Mouse (Mus musculus) ovary, adult 2 months (tissue): ENCODE data around the gene Mesp2. TPM values are rescaled to one million over a fixed set of nuclear protein-coding genes. Genes with fewer than 3 reads are reported as not detected.

ENCODE experiments used
- polyA plus RNA-seq: library from polyadenylated mRNA; depleted of rRNA; stranded (reverse); fragments of >200 nt; gene quantifications from 2 replicates; pipeline ENCODE4 v1.2.3, GENCODE M21; 2012; rRNA removed

Gene Mesp2
- polyA plus RNA-seq, result 5.6 and 7.9 TPM in 2 replicates

GRCm38 (mm10) chr7:79810611-79811506, at the start of gene Mesp2:
Gene Mesp2 (plus strand): TSS chr7:79810727.

GRCm38 (mm10) chr7:79793688-79794087, 16.8 kb upstream of the Mesp2 start, which contains the start of gene Mesp1:
Gene Mesp1 (minus strand): TSS chr7:79793788.

GRCm38 (mm10) chr7:79860811-79861210, 50.3 kb downstream of the Mesp2 start, which contains the start of gene Anpep:
Gene Anpep (minus strand): TSS chr7:79861059.

Other genes with a start within 250 kb of the Mesp2 start
- gene Rhcg, start 193.1 kb upstream of the Mesp2 start, polyA plus RNA-seq, result 0.38 and 0.97 TPM in 2 replicates
- gene Ticrr, start 150.5 kb upstream of the Mesp2 start, polyA plus RNA-seq, result 2.1 and 2.7 TPM in 2 replicates
- 9.6 and 11.7 TPM in 2 replicates for gene Kif7, start 95.0 kb upstream of the Mesp2 start, polyA plus RNA-seq
- 212 and 249 TPM in 2 replicates for gene Plin1, start 77.8 kb upstream of the Mesp2 start, polyA plus RNA-seq
- gene Pex11a, start 67.6 kb upstream of the Mesp2 start, polyA plus RNA-seq, result 15.5 and 19.2 TPM in 2 replicates
- gene Wdr93, start 67.6 kb upstream of the Mesp2 start, polyA plus RNA-seq, result 1.8 and 2.0 TPM in 2 replicates
- gene Mesp1, start 16.9 kb upstream of the Mesp2 start, polyA plus RNA-seq, result 0.72 and 0.94 TPM in 2 replicates
- gene Anpep, start 50.3 kb downstream of the Mesp2 start, polyA plus RNA-seq, result 105 and 126 TPM in 2 replicates
- gene Ap3s2, start 109.9 kb downstream of the Mesp2 start, polyA plus RNA-seq, result 19.2 and 20.1 TPM in 2 replicates
- gene Arpin, start 124.6 kb downstream of the Mesp2 start, polyA plus RNA-seq, result 14.4 and 15.1 TPM in 2 replicates
- gene Zfp710, start 214.1 kb downstream of the Mesp2 start, polyA plus RNA-seq, result 35.9 and 41.9 TPM in 2 replicates